Mouse (Mus musculus): ENCODE data around the gene Atp5b.
A peak's percentile ranks its signal among the peaks of the same experiment; 100 is the strongest.

Gene Atp5b

DNA sequence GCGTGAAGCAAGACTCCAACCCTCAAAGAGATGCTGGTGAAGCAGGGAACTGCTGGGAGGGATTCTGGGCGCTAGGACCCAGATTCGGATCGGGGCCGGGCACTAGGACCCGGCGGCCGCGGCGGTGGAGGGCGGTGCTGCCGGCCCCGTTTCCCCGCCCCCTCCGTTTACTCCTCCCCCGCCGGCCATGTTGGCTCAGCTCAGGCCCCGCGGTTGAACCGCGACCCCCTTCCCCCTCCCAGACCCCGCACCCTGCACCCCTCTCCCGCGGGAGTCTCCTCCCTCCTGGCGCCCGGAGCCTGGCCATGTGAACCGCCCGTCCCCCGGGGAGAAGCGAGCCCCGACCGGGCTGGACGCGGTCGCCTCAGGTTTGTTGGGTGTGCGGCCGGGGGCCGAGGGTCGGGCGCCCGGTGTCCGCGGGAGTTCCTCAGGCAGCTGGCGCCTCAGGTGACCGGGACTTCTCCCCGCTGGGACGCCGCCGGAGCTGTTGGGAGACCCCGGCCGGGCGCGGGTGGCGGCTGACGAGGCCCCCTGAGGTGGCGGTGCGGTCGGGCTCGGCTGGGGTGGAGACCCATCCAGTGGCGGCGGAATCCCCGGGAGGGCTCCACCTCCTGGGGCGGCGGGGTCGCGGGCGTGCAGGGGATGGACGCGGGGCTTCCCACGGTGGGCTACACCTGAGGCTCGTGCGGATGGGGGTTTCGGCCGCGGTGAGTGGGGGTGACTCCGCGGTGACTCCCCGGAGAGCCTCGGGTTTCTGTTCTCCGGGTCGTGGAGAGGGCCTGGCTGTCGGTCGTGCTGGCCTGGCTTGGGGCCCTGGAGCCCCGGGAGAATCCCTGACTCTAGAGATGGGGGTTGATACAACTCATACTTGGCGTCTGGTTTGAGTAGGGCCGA is 13.9 kb downstream of the Atp5b start:
- peak; percentile 91 for DNase-seq (ENCODE audit: extremely low spot score)

DNA sequence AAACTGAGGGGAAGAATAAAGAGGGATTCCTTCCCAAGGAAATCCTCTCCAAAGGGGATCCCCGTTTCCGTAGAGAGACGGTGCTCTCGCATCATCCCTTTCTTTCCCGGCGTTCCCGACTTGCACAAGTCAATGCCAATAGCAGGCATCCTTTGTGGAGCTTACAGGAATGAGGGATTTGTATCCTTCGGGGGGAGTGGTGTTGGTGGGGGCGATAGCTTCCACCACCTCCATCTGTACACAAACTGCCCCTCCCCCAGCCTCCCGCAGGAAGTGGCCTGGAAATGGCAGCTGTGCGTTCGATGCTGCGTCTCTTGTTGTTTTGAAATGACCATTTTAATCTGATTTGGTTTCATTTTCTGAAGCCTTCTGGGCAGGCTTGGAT is 14.5 kb downstream of the Atp5b start:
- peak; percentile 46 for DNase-seq (ENCODE audit: extremely low spot score)

DNA sequence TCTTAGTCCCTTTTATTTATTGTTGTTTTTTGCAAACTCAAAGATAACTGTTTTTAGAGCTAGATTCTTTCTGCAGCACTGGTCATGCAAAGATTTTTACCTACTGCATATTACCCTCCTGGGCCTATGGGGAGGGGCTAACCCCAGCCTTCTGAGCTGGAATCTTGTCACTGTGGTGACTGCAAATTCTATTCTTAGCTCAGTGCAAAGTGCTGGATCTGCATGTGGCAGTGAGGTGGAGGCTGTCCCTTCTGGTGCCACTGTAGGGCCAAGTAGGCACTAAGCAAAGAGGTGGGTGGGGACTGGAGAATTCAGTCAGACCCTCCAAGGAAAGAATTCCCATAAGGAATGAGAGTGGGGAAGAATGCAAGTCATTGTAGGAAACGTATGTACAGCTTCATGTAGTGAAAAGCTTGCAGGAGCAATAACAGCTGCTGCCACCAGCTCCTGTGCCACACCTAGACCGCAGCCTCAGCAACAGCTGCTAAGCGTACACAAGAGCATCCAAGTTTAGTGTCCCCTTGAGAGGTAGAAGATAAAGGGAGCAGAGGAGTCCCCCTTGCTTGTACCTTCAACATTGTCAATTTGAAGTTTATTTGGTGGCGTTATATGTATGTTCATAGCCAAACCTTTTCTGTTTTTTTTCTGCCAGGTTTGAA is 27.2 kb downstream of the Atp5b start:
- no peak for DNase-seq (ENCODE audit: extremely low spot score)

DNA sequence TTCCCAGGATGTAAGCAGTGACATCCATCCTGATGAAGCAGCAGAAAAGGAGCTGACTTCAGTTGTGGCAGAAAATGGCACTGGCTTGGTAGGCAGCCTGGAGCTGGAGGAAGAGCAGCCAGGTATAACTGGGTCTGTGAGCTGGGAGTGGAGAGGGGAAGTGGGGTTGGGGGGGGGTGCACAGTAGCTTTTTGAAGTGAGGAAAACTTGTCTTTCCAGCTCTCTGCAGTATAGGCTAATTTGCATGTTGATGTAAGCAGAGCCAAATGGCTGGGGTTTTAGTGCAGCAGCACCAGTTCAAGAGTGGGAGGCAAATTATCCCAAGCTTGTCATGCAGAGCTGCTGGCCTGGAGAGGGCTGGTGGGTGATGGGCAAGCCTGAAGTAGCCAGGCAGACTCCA is 28.2 kb downstream of the Atp5b start:
- no peak for DNase-seq (ENCODE audit: extremely low spot score)

DNA sequence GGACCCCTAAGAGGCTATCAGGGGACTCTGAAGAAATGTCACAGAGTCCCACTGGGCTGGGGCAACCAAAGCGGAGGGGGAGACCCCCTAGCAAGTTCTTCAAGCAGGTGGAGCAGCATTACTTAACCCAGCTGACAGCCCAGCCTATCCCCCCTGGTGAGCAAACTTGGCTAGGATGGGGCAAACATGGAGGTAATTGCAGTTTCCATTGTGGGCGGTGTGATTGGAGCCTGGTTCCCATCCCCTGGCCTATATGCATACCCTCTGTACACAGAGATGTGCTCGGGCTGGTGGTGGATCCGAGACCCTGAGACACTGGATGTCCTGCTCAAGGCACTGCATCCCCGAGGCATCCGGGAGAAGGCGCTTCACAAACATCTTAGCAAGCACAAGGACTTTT is 40.8 kb downstream of the Atp5b start:
- DNase-seq (ENCODE audit: extremely low spot score) = no peak

DNA sequence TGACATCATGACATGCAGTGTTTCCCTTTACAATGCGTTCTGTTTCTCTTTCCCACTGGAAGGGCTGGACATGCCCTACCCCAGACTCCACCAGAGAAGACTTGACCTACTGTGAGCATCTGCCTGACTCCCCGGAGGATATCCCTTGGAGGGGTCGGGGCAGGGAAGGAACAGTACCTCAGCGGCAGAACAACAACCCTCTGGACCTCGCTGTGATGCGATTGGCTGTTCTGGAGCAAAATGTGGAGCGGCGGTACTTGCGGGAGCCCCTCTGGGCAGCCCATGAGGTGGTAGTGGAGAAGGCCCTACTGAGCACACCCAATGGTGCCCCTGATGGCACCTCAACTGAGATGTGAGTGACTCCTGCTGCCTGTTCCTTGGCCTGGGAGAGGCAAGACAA is 41.8 kb downstream of the Atp5b start:
- no peak for DNase-seq (ENCODE audit: extremely low spot score)

DNA sequence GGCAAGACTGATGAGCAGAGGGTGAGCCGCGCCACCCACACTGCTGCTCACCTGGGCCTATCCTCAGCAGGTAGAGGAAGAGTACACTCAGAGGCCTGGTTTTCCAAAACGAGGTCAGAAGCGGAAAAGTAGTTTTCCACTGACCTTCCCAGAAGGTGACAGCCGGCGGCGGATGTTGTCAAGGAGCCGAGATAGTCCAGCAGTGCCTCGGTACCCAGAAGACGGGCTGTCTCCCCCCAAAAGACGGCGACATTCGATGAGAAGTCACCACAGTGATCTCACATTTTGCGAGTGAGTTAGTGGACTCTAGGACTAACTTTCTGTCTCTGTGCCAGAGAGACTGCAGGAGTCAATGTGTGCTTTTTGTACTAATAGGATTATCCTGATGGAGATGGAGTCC is 42.9 kb downstream of the Atp5b start:
- DNase-seq (ENCODE audit: extremely low spot score) = no peak

DNA sequence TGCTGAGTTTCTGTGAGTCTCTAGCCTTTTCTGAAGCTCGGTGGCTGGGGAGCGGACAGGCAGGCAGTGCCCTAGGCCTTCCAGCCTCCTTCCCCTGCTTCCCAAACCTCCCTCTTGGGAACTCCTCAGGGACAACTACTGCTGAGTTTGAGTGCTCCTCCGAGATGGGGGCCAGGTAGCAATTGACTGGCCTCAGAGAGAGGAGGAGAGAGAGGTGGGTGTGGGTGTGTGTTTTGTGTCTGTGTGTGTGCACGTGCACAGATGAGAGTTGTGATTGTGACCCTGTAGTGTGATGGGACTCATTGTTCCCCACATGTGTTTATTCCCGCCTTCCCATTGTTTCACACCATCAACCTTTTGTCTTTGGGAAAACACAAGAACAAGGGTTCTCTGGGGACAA is 44.4 kb downstream of the Atp5b start:
- DNase-seq (ENCODE audit: extremely low spot score) = no peak

DNA sequence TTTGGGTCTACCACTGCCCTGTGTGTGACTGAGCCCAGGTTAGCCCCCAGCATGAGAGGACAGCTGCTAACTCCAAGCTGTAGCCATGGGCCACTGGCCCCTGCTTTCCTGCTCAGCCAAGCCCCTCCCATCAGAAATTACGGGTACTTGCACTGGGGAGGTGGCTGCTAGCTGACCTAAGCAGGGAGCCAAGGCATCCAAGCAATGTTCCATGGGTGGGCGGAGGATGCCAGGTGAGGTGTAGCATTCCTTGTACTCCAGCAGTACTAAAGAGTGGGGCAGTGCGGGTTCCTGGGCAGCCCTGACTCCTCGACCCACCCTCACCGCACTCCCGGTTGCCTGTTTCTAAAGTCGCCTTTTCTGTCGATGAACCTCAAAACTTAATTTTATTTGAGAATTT is 45.1 kb downstream of the Atp5b start:
- no peak for DNase-seq (ENCODE audit: extremely low spot score)

DNA sequence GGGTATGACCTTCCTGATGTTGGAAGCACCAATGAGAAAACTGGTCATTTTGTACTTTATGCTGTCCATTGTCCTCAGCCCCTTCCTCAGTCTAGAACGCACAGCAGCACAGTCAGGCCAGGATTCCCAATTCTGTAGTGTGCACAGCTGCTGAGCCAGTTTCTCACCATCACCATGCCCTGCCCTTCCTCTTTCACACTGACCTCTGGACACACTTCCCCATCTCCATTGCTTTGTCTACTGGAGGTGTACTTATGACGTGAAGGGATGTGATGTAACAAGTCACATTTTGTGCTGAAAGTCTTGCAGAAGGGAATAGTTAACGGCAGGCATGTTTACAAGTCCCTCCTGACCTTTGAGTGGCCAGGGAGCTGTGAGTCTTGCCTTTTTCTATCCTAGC is 48.2 kb downstream of the Atp5b start:
- DNase-seq (ENCODE audit: extremely low spot score) = no peak

DNA sequence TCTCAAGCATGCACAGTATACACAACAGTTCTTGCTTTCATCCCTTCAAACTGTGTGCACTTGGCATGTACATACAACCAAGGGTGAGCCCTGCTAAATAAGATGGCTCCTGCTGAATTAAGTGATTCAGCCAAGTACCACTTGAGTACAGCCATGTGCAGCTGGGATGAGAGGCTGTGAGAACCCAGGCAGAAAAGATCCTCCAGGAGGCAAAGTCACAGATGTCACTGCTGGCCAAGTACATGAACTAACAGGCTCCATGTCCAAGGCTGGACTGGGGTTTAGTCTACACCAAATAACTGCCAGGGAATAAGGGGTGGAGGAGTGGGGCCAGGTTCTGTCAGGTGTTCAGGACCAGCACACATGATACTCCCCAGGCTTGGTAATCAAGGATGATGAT is 48.7 kb downstream of the Atp5b start:
- no peak for DNase-seq (ENCODE audit: extremely low spot score)

DNA sequence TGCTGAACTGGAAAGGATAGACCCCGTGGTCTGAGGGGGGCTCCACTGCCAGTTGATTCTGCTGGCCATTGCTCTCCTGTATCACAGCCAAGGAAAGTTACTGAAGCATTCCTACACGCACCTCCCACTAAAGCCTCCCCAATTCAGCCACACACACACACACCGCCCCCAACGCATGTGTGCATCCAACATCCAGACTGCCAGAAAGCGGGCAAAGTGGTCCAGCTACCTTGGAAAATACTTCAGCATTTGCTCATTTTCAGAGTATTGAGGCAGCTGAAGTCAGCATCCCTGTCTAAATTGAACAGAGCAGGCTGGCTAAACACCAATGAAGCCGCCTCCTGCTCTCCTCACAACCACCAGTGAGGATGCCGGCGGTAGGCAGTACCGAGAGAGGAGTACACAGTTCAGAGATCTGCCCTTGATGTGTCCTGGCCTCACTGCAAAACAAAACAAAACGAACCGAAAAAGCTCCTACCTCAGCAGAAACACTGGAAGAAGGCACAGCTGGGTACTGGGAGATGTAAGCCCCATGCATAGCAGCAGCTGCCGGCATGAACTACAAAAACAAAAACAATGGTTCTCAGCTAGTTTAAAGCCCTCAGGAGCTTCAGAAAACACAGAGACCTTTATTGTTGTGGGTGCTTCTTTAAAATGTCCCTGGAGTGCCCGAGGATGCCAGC is 50.7 kb downstream of the Atp5b start:
- no peak for DNase-seq (ENCODE audit: extremely low spot score)

DNA sequence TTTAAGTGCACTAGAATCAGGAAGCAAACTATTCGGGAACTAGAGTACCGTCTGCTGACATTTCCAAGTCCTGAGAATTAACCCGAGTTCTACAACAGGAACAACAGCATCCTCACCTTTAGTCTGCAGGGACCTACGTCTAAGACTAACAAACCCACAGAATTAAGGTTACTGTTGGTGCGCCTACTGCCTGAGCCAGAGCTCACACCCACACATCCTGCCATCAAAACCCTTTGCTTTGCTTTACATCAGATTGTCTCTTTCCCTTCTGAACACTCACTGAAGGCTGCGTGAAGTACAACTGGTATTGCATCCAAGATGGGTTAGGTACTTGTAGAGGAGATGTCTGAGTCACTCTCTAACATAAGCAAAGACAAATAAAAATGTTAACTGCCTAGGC is 52.3 kb downstream of the Atp5b start:
- DNase-seq (ENCODE audit: extremely low spot score) = no peak

All from embryo, embryonic 9.5 days (tissue).